Mouse (Mus musculus) layer of hippocampus, adult 2 months (tissue): ENCODE data around the gene Prr7. TPM values are rescaled to one million over a fixed set of nuclear protein-coding genes. Genes with fewer than 3 reads are reported as not detected.

Experiments
- DNase-seq, 2 experiments: peaks; one replicate each; pipeline ENCODE4 v3.0.0; 2022; ENCODE audit warnings: low spot score in 2 of 2
- H3K27ac ChIP-seq: fragments of 200-600 bp; 2 replicates; pipeline ENCODE4 v1.8.1; 2022
- H3K4me3 ChIP-seq: fragments of 200-600 bp; 2 replicates; pipeline ENCODE4 v1.8.1; 2022; ENCODE audit warnings: mild to moderate bottlenecking
- CTCF ChIP-seq: fragments of 200-600 bp; conservative IDR thresholded peaks from 2 replicates; pipeline ENCODE4 v1.8.1; 2022; ENCODE audit warnings: antibody characterized with exemption, mild to moderate bottlenecking, moderate library complexity
- microRNA-seq, 2 experiments: library from miRNA; unstranded; fragments of <30 nt; microRNA quantifications; one replicate each; pipeline ENCODE4 v1.2.0; 2021
- total RNA-seq, 2 experiments: library from RNA; stranded (reverse); gene quantifications; 2 replicates each; pipeline ENCODE4 v1.2.3; 2021

Prr7 gene
- total RNA-seq, 2 experiments from 2014 or later, result 83.0 to 84.5 TPM

DNA sequence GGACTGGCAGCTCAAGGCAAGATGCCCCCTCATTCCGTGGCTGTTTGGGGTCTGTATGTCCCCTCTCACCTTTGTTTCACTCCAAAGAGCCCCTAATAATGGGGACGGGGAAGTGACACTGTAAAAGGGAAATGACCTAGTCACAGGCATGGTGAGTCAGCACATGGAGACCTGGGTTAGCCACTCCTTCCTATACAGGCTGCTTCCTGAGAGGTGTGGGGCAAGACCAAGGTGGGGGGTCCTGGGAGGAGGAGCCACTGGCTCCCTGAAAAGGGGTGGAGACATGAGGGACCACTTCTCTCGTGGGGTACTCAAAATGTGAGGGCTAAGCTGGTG is 46.2 kb downstream of the Prr7 start:
- Histone ChIP-seq H3K4me3 (no peak overlapping the region), H3K27ac (peak overlapping the region; percentile 98; the same call in 1 of the 2 replicates)
- no peak for DNase-seq
- TF ChIP-seq CTCF, result no peak

DNA sequence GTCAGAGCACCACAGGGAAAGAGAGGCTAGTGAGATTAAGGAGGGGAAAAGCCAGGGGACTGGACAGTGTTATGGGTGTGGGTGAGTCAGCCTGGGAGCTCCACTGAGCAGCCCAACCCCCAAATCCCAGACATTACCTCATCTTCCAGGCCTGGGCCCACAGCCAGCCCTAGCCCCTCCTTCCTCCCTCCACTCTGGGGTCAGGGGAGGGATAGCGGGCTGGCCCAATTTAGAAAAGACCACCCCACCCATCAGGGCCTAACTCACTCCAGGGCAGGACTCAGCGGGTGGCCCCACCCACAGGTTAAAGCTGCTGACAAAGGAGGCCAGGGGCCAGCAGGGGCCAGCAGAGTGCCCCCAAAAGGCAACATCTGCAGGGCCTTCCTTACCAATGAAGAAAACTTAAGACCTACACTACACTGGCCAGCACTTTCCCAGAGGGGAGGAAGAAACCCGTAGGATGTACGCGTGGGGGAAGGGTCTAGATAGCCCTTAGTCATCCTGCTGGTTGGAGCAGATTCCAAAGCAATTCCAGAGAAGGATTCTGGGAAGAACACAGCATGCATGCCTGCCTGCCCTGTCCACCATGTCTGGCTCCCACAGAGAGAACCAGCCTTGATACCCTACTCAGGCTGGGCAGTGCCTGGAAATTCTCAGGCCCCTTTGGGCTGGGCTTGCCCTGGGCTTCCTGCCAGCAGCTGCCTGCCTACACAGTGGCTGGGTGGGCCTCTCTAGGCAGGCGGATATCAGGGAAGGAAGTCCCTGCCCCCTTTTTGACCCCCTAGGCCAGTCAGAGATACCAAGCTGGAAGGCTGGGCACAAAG is 46.8 kb downstream of the Prr7 start:
- Histone ChIP-seq H3K4me3 (no peak overlapping the region; the same call in 1 of the 2 replicates), H3K27ac (peak overlapping the region; percentile 98)
- TF ChIP-seq CTCF, result peak; percentile 38
- DNase-seq, result no peak

DNA sequence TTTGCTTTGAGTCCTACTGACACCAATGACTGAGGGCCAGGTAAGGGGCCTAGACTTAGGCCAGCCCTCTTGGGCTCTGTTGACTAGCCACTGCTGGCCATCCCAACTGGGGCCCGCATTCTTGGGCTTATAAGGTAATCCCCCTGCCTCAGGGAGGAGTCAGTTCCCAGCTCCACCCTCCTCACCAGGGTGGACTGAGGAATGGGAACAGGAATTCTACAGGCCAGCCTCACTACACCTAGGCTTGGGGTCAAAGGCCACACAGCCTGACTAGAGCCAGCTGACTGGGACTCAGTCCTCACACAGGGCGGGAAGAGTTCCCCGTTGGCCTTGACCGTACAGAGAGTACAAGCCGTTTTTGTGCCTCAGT is 47.4 kb downstream of the Prr7 start:
- TF ChIP-seq CTCF, result no peak
- Histone ChIP-seq H3K27ac (peak overlapping the region; percentile 98), H3K4me3 (no peak overlapping the region; the same call in 1 of the 2 replicates)
- no peak for DNase-seq

DNA sequence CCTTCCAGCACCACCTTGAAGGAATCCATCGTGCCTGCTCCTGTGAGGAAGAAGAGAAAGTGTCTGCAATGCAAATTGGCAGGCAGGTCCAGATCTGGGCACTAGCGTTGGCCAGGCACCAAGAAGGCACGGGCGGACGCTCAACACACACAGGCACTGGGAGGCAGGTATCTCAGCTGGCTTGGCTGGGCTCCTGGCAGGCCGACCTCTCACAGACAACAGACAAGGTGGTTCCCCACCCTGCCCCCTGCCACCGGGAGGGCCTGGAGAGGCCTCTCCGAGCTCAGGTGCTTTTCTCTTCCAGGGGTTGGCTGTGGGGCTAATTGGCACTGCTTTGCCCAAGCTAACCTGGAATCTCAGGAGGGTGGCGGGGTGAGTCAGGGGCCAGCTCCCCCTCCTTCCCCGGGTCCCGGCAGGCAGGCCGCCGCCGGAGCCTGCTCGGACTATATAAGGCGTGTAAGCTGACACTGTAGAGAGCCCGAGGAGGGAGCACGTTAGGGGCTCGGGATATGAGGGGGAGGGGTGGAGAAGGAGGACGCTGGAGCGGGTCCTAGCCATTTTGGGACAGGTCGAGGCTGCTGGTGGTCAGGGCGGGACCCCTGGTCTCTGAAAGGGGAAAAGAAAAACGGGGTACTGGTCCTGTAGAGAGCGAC is 48.4 kb downstream of the Prr7 start:
- Histone ChIP-seq H3K27ac (peak overlapping the region; percentile 98), H3K4me3 (peak overlapping the region; percentile 87)
- no peak for TF ChIP-seq CTCF
- no peak for DNase-seq

DNA sequence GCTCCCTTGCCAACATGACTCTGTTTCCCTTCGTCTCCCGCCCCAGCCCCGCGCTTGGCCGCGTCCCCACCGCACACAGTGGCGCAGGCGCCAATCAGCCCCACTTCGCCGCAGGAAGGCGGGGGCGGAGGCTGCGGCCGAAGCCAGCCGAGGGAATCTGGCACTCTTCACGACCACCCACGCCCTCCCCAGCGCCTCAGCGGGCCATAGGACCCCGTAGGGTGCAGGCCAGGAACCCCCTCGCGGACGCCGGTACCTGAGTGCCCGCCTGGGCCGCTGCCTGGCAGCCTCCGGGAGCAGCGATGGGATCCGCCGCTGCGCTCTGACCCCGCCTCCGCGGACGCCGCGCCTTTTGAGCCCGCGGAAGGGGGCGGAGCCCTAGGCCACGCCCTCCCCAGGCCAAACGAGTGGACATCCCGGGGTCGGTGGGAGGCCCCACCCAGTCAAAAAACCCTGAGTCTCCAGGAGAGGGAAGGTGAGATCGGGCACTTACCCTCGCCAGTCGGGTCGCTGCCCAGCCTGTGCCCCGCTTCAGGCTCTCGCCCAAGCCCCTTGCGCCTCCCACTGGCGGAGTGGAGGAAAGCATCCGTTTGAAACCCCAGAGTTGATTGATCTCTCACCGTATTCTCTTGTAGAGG is 49.2 kb downstream of the Prr7 start, which contains the start of gene Pdlim7:
TSS of gene Pdlim7 (minus strand) at position 566 of the 638 bp plus-strand sequence.
- peak; percentile 98 for TF ChIP-seq CTCF
- Histone ChIP-seq H3K4me3 (peak within 1 kb of the TSS; percentile 87), H3K27ac (peak within 1 kb of the TSS; percentile 98)
- peak; percentile 75 to 82 for DNase-seq

DNA sequence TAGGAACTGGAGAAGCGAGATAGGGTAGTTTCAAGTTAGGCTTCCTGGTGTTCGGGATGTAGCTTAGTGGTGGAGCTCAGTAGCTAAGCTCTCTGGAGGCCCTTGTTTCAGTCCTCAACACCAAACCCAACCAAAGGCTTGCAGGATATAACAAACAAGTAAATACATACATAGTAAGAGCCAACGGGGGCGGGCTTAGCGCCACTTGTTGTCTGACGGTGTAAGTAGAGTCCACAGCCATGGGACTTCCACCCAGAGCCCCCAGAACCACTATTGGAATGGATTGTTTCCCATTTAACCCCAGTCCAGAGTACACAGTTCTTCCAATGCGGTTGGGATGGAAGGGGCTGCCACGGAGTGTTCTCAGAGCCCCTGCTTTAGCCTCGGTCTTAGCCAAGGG is 49.8 kb downstream of the Prr7 start:
- TF ChIP-seq CTCF, result 0 out of 2 replicates have a peak, but pooled peaks have one; percentile 13
- Histone ChIP-seq H3K4me3 (peak overlapping the region; percentile 87), H3K27ac (peak overlapping the region; percentile 98)
- no peak for DNase-seq

DNA sequence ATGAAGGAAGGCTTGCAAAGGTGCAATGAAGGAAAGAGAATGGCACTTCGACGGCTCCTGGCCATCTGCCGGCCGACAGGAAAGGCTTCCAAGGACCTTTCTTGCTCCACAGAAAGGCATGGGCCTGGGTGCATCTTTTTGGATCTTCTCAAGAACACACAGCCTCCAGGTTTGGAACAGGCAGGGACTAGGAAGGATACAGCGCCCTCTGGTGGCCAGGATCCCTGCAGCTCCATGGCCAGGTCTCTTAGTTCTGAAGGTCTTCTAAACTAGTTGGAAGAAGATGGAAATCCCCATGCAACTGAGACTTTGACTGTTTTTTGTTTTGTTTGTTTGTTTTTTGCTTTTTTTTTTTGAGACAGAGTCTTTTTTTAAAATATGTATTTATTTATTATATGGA is 52.9 kb downstream of the Prr7 start:
- no peak overlapping the region for H3K27ac ChIP-seq
- DNase-seq, result peak; percentile 86 to 95
- TF ChIP-seq CTCF, result peak; percentile 96
- H3K4me3 ChIP-seq, result no peak overlapping the region

DNA sequence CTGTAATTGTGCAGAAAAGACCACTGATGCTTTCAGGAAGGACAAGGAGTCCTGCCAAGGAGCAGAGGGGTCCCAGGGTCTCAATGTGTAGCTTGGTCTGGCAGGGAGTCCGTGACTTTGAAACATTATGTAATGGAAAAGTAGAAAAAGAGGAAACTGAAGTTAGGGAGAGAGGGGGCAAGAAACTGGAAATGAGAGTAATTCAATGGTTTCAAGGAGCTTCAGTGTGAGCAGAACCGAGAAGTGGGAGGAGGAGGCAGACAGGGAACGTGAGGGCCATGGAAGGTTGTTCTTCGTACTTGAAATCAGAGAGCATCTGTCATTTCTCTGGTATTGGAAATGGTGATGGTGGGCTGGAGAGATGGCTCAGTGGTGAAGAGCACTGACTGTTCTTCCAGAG is 55.5 kb downstream of the Prr7 start:
- no peak for DNase-seq
- no peak overlapping the region for H3K4me3 ChIP-seq
- H3K27ac ChIP-seq, result no peak overlapping the region
- TF ChIP-seq CTCF, result no peak

DNA sequence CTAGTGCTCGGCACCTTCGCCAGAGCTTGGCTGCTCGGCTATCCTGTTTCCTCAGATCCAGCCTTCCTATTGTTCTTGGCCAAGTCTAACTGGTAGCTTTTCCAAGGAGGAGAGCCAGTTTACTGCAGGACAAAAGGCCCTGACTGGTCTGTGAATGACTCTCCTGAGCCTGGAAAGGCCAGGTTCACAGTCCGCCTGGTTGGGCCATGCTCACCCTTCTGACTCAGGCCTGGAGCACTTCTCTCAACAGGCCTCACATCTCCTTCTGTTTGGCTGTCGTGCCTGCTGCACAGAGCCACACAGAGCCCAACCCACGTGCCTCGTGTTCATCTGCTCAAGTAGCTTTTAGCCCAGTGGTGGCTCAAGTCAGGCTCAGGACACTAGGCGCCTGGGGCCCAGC is 58.7 kb downstream of the Prr7 start:
- H3K27ac ChIP-seq, result peak overlapping the region; percentile 24; the same call in 1 of the 2 replicates
- no peak for DNase-seq
- TF ChIP-seq CTCF, result no peak
- no peak overlapping the region for H3K4me3 ChIP-seq

Small RNA genes within 50 kb of the gene (microRNA-seq; reads per million reads assigned to microRNA genes)
- gene Mir6943 (2.9 to 3.2 reads per million in 2 experiments), gene Mir6944 (40.0 to 41.2 reads per million in 2 experiments), gene Mir6945 (3.1 to 9.3 reads per million in 2 experiments)

Other genes with a start within 250 kb of the Prr7 start
- gene Prelid1, start 143.8 kb upstream of the Prr7 start, total RNA-seq, result 100 to 1,000 TPM; 142 to 153 TPM
- 10 to 100 TPM; 82.8 to 84.2 TPM for gene Rab24, start 142.3 kb upstream of the Prr7 start, total RNA-seq
- gene Mxd3, start 134.4 kb upstream of the Prr7 start, total RNA-seq, result 1 to 10 TPM; 1.2 to 1.8 TPM
- gene Lman2, start 101.5 kb upstream of the Prr7 start, total RNA-seq, result 10 to 100 TPM; 66.2 to 66.8 TPM
- gene Rgs14, start 94.5 kb upstream of the Prr7 start, total RNA-seq, result 100 to 1,000 TPM; 113 to 119 TPM
- gene Slc34a1, start 66.1 kb upstream of the Prr7 start, total RNA-seq, result under 1 TPM in 1 of 2 experiments, not detected in 1; 0.15 TPM
- gene Pfn3, start 49.0 kb upstream of the Prr7 start, total RNA-seq, result not detected
- under 1 TPM; 0.44 to 0.93 TPM for gene F12, start 37.5 kb upstream of the Prr7 start, total RNA-seq
- 10 to 100 TPM; 64.8 to 65.8 TPM for gene Grk6, start 19.2 kb upstream of the Prr7 start, total RNA-seq
- 100 to 1,000 TPM; 396 to 403 TPM for gene Dbn1, start 23.8 kb downstream of the Prr7 start, total RNA-seq
- gene Pdlim7, start 49.4 kb downstream of the Prr7 start, total RNA-seq, result 10 to 100 TPM; 97.4 to 99.9 TPM
- gene Dok3, start 65.0 kb downstream of the Prr7 start, total RNA-seq, result 10 to 100 TPM; 12.2 to 13.7 TPM
- gene Ddx41, start 72.4 kb downstream of the Prr7 start, total RNA-seq, result 10 to 100 TPM; 56.2 to 60.6 TPM
- 10 to 100 TPM; 95.3 to 97.7 TPM for gene Fam193b, start 106.9 kb downstream of the Prr7 start, total RNA-seq
- gene Tmed9, start 109.5 kb downstream of the Prr7 start, total RNA-seq, result 100 to 1,000 TPM; 133 to 138 TPM
- gene B4galt7, start 135.6 kb downstream of the Prr7 start, total RNA-seq, result 10 to 100 TPM; 22.8 to 24.3 TPM
- gene Caml, start 158.7 kb downstream of the Prr7 start, total RNA-seq, result 10 to 100 TPM; 38.7 to 50.2 TPM
- gene Ddx46, start 170.8 kb downstream of the Prr7 start, total RNA-seq, result 10 to 100 TPM; 50.8 to 54.8 TPM
- gene B230219D22Rik, start 228.9 kb downstream of the Prr7 start, total RNA-seq, result 10 to 100 TPM; 75.1 to 75.5 TPM